Mouse (Mus musculus): ENCODE data around the gene Doc2b. TPM values are rescaled to one million over a fixed set of nuclear protein-coding genes. Genes with fewer than 3 reads are reported as not detected.

The Doc2b gene
- polyA plus RNA-seq, 1 experiment from 2014 or later: 3.5 TPM

GRCm38 (mm10) chr11:75772562-75772961 is 23.3 kb downstream of the Doc2b start:
- Histone ChIP-seq H3K4me3 (replicated peaks; ENCODE audit: low read depth, low read length) (no peak overlapping the region), H3K27ac (replicated peaks; ENCODE audit: low read depth, low read length) (no peak overlapping the region), H3K4me1 (ENCODE audit: control insufficient read depth, insufficient read depth, low read length) (no peaks in the 10 kb centered on the region), H3K27me3 (ENCODE audit: control insufficient read depth, insufficient read depth, low read length) (no peaks in the 10 kb centered on the region), H3K4me2 (ENCODE audit: low read length) (no peak overlapping the region), H3K36me3 (ENCODE audit: control insufficient read depth, insufficient read depth, low read length) (peaks cover 6% of the 10 kb centered on the region), H3K9ac (replicated peaks; ENCODE audit: low read length) (no peak overlapping the region), H3K9me3 (ENCODE audit: control insufficient read depth, low read length) (no peaks in the 10 kb centered on the region)
- DNase-seq: no peak
- WGBS: 80% methylated on average over 5 of the region's 5 CpGs
- no peak for ATAC-seq (ENCODE audit: low FRiP score, low TSS enrichment)

- WGBS: 1% methylated on average over 23 of the region's 23 CpGs
Measured at GRCm38 (mm10) chr11:75769206-75769605, 26.6 kb downstream of the Doc2b start.

GRCm38 (mm10) chr11:75768091-75768989 is 27.5 kb downstream of the Doc2b start:
- no peak overlapping the region for H3K4me3 ChIP-seq (replicated peaks; ENCODE audit: low read depth, low read length)
- H3K4me1 ChIP-seq (ENCODE audit: control insufficient read depth, insufficient read depth, low read length): no peaks in the 10 kb centered on the region
- H3K27ac ChIP-seq (replicated peaks; ENCODE audit: low read depth, low read length): no peak overlapping the region
- DNase-seq: no peak
- no peaks in the 10 kb centered on the region for H3K27me3 ChIP-seq (ENCODE audit: control insufficient read depth, insufficient read depth, low read length)
- no peak overlapping the region for H3K4me2 ChIP-seq (ENCODE audit: low read length)
- no peaks in the 10 kb centered on the region for H3K9me3 ChIP-seq (ENCODE audit: control insufficient read depth, low read length)
- H3K9ac ChIP-seq (replicated peaks; ENCODE audit: low read length): no peak overlapping the region
- 59% methylated on average over 6 of the region's 6 CpGs for WGBS
- peaks cover 37% of the 10 kb centered on the region for H3K36me3 ChIP-seq (ENCODE audit: control insufficient read depth, insufficient read depth, low read length)
- ATAC-seq (ENCODE audit: low FRiP score, low TSS enrichment): no peak

More at GRCm38 (mm10) chr11:75769206-75769605, 26.6 kb downstream of the Doc2b start:
- Histone ChIP-seq H3K36me3 (ENCODE audit: control insufficient read depth, insufficient read depth, low read length) (peaks cover 37% of the 10 kb centered on the region), H3K4me2 (ENCODE audit: low read length) (peak overlapping the region; percentile 34), H3K27ac (replicated peaks; ENCODE audit: low read depth, low read length) (no peak overlapping the region), H3K9me3 (ENCODE audit: control insufficient read depth, low read length) (no peaks in the 10 kb centered on the region), H3K4me3 (replicated peaks; ENCODE audit: low read depth, low read length) (no peak overlapping the region), H3K9ac (replicated peaks; ENCODE audit: low read length) (no peak overlapping the region), H3K4me1 (ENCODE audit: control insufficient read depth, insufficient read depth, low read length) (no peaks in the 10 kb centered on the region), H3K27me3 (ENCODE audit: control insufficient read depth, insufficient read depth, low read length) (no peaks in the 10 kb centered on the region)
- ATAC-seq (ENCODE audit: low FRiP score, low TSS enrichment): peak; percentile 88; the same call in 1 of the 2 replicates
- DNase-seq: peak; percentile 87

- Histone ChIP-seq H3K4me1 (ENCODE audit: control insufficient read depth, insufficient read depth, low read length) (no peaks in the 10 kb centered on the region), H3K27me3 (ENCODE audit: control insufficient read depth, insufficient read depth, low read length) (no peaks in the 10 kb centered on the region), H3K9me3 (ENCODE audit: control insufficient read depth, low read length) (no peaks in the 10 kb centered on the region), H3K4me2 (ENCODE audit: low read length) (no peak overlapping the region), H3K27ac (replicated peaks; ENCODE audit: low read depth, low read length) (no peak overlapping the region), H3K36me3 (ENCODE audit: control insufficient read depth, insufficient read depth, low read length) (peaks cover 45% of the 10 kb centered on the region), H3K4me3 (replicated peaks; ENCODE audit: low read depth, low read length) (no peak overlapping the region), H3K9ac (replicated peaks; ENCODE audit: low read length) (no peak overlapping the region)
- ATAC-seq (ENCODE audit: low FRiP score, low TSS enrichment): no peak
- no peak for DNase-seq
- 74% methylated on average over 2 of the region's 2 CpGs for WGBS
Measured at GRCm38 (mm10) chr11:75767014-75767413, 28.8 kb downstream of the Doc2b start.

- no peak overlapping the region for H3K9ac ChIP-seq (replicated peaks; ENCODE audit: low read length)
- WGBS: 86% methylated on average over 8 of the region's 8 CpGs
- ATAC-seq (ENCODE audit: low FRiP score, low TSS enrichment) (no peak), DNase-seq (no peak)
- no peak overlapping the region for H3K27ac ChIP-seq (replicated peaks; ENCODE audit: low read depth, low read length)
- no peak overlapping the region for H3K4me3 ChIP-seq (replicated peaks; ENCODE audit: low read depth, low read length)
- no peaks in the 10 kb centered on the region for H3K4me1 ChIP-seq (ENCODE audit: control insufficient read depth, insufficient read depth, low read length)
- H3K4me2 ChIP-seq (ENCODE audit: low read length): no peak overlapping the region
- no peaks in the 10 kb centered on the region for H3K9me3 ChIP-seq (ENCODE audit: control insufficient read depth, low read length)
- H3K27me3 ChIP-seq (ENCODE audit: control insufficient read depth, insufficient read depth, low read length): no peaks in the 10 kb centered on the region
- H3K36me3 ChIP-seq (ENCODE audit: control insufficient read depth, insufficient read depth, low read length): peaks cover 62% of the 10 kb centered on the region
Measured at GRCm38 (mm10) chr11:75765161-75765560, 30.7 kb downstream of the Doc2b start.

- H3K27me3 ChIP-seq (ENCODE audit: control insufficient read depth, insufficient read depth, low read length): no peaks in the 10 kb centered on the region
- ATAC-seq (ENCODE audit: low FRiP score, low TSS enrichment) (no peak), DNase-seq (no peak)
- no peak overlapping the region for H3K4me3 ChIP-seq (replicated peaks; ENCODE audit: low read depth, low read length)
- no peaks in the 10 kb centered on the region for H3K9me3 ChIP-seq (ENCODE audit: control insufficient read depth, low read length)
- H3K36me3 ChIP-seq (ENCODE audit: control insufficient read depth, insufficient read depth, low read length): peaks cover 68% of the 10 kb centered on the region
- no peak overlapping the region for H3K9ac ChIP-seq (replicated peaks; ENCODE audit: low read length)
- no peaks in the 10 kb centered on the region for H3K4me1 ChIP-seq (ENCODE audit: control insufficient read depth, insufficient read depth, low read length)
- H3K4me2 ChIP-seq (ENCODE audit: low read length): no peak overlapping the region
- WGBS: 86% methylated on average over 4 of the region's 4 CpGs
- H3K27ac ChIP-seq (replicated peaks; ENCODE audit: low read depth, low read length): no peak overlapping the region
Measured at GRCm38 (mm10) chr11:75764521-75765023, 31.3 kb downstream of the Doc2b start.

GRCm38 (mm10) chr11:75762708-75763107 is 33.1 kb downstream of the Doc2b start:
- Histone ChIP-seq H3K9ac (replicated peaks; ENCODE audit: low read length) (no peak overlapping the region), H3K27ac (replicated peaks; ENCODE audit: low read depth, low read length) (no peak overlapping the region), H3K4me1 (ENCODE audit: control insufficient read depth, insufficient read depth, low read length) (no peaks in the 10 kb centered on the region), H3K4me2 (ENCODE audit: low read length) (no peak overlapping the region), H3K4me3 (replicated peaks; ENCODE audit: low read depth, low read length) (no peak overlapping the region), H3K9me3 (ENCODE audit: control insufficient read depth, low read length) (no peaks in the 10 kb centered on the region), H3K36me3 (ENCODE audit: control insufficient read depth, insufficient read depth, low read length) (peaks cover 80% of the 10 kb centered on the region), H3K27me3 (ENCODE audit: control insufficient read depth, insufficient read depth, low read length) (no peaks in the 10 kb centered on the region)
- WGBS: 86% methylated on average over 2 of the region's 2 CpGs
- no peak for DNase-seq
- ATAC-seq (ENCODE audit: low FRiP score, low TSS enrichment): no peak

- Histone ChIP-seq H3K9ac (replicated peaks; ENCODE audit: low read length) (no peak overlapping the region), H3K27me3 (ENCODE audit: control insufficient read depth, insufficient read depth, low read length) (no peaks in the 10 kb centered on the region), H3K4me2 (ENCODE audit: low read length) (no peak overlapping the region), H3K36me3 (ENCODE audit: control insufficient read depth, insufficient read depth, low read length) (peaks cover 79% of the 10 kb centered on the region), H3K4me1 (ENCODE audit: control insufficient read depth, insufficient read depth, low read length) (no peaks in the 10 kb centered on the region), H3K9me3 (ENCODE audit: control insufficient read depth, low read length) (no peaks in the 10 kb centered on the region), H3K4me3 (replicated peaks; ENCODE audit: low read depth, low read length) (no peak overlapping the region), H3K27ac (replicated peaks; ENCODE audit: low read depth, low read length) (no peak overlapping the region)
- DNase-seq: no peak
- WGBS: 95% methylated on average over 5 of the region's 5 CpGs
- no peak for ATAC-seq (ENCODE audit: low FRiP score, low TSS enrichment)
Measured at GRCm38 (mm10) chr11:75760785-75761184, 35.1 kb downstream of the Doc2b start.

GRCm38 (mm10) chr11:75758553-75758952 is 37.3 kb downstream of the Doc2b start:
- Histone ChIP-seq H3K9ac (replicated peaks; ENCODE audit: low read length) (no peak overlapping the region), H3K9me3 (ENCODE audit: control insufficient read depth, low read length) (no peaks in the 10 kb centered on the region), H3K27me3 (ENCODE audit: control insufficient read depth, insufficient read depth, low read length) (no peaks in the 10 kb centered on the region), H3K4me1 (ENCODE audit: control insufficient read depth, insufficient read depth, low read length) (no peaks in the 10 kb centered on the region), H3K4me2 (ENCODE audit: low read length) (no peak overlapping the region), H3K4me3 (replicated peaks; ENCODE audit: low read depth, low read length) (no peak overlapping the region), H3K27ac (replicated peaks; ENCODE audit: low read depth, low read length) (no peak overlapping the region), H3K36me3 (ENCODE audit: control insufficient read depth, insufficient read depth, low read length) (peaks cover 67% of the 10 kb centered on the region)
- DNase-seq: no peak
- no peak for ATAC-seq (ENCODE audit: low FRiP score, low TSS enrichment)
- WGBS: 95% methylated on average over 1 of the region's 1 CpGs
